Mouse (Mus musculus): Measurements from ENCODE around the gene Rbm20.
A peak's percentile ranks its signal among the peaks of the same experiment; 100 is the strongest.

Gene Rbm20

DNA sequence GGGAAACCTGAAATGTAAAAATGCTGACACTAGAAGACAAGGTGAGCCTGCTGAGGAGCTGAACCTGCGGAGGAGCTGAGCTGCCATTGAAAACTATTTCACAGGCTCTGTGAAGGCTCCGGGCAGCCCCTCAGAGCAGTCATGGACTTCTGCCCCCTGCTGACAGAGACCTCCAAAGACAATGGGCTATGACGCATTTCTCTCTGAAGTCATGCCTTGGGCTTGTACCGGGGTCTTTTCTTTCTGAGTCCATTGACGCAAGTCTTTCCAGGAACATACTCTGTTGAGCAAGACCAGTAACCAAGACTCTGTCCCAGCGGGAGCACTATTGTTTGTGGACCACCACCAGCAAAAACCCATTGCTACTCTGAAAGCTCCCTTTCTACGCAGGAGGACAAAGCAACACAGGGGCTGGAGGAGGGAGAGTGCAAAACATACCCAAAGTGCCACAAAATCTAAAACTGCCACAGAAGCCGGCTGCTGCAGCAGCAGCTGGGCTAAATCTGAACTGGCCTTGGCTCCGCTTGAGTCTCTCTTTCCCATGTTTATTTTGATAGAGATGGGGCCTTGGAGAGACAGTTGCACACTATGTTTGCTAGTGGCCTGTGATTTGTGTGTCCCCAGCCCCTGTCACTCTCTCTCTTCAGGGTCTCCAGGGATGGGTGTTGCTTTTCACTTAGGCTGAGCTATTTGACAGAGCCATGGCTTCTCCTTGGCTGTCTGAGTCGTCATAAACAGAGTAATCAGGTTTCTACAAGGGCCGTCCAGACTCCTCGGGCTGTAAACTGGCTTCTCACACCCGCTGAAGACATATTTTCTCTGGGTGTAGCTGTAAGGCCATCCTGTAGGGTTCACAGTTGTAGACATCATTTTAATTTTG, 144.4 kb downstream of the Rbm20 start:
- DNase-seq, result no peak

DNA sequence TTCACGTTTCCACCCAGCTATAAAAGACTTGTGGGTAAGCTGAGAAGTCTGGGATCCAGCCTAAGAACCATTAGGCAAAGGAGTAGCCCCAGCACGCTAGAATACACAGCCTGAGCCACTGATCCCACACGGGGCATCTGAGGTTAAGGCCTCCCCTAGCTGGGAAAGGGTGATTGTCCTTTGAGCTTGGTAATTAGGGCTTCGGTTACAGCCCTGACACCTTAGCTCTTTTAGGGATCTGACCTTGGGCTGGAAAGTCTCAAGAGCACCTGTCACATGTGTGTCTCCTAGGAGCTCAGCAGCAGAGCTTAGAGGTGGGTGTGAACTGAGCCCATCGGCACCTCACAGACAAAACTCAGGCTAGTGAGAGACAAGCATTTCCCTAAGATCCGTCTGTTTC, 146.7 kb downstream of the Rbm20 start:
- DNase-seq, result no peak

DNA sequence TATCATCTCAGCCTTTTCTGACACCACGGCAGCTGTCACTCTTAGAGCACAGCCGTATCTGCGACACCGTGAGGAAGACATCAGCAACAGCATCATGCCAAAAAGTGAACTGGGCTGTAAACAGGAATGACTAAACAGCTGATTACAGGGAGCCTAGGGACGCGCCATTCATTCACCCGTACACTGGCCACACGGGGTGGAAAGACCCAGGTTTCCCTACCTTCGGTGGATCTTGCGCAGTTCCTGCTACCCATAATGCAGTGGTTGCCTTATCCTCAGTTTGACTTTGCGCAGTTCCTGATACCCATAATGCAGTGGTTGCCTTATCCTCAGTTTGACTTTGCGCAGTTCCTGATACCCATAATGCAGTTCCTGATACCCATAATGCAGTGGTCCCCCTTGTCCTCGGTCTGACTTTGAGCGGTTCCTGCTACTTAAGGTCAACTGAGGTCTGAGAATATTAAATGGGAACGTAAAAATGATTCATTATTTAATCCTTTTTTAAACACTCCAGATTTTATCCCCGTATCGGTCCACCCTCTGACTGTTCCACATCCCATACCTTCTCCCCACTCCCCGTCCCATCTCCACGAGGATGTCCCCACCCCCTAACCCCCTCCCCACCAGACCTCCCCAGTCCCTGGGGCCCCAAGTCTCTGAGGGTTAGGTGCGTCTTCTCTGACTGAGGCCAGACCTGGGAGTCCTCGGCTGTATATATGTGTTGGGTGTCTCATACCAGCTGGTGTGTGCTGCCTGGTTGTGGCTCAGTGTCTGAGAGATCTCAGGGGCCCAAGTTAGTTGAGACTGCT, 148.0 kb downstream of the Rbm20 start:
- DNase-seq, result peak; percentile 43

DNA sequence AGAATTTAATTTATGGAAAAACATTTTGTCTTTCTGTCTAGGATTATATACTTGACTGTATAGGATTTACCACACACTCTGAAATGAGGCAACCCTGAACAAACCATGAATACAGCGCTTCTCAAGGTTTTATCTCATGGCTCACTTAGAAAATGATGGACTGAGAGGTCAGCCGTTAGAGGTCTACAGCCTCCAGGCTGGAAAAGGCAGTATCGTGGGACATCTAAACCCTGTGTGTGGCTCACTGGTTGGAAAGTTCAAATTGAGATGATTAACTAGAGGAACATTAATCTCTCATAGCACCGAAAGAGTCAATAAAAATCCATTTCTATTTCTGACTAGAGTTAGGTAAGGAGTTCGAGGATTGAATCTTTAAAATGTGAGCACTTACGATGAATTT, 152.9 kb downstream of the Rbm20 start:
- no peak for DNase-seq

GRCm38 (mm10) chr19:53830407-53831163, 153.5 kb downstream of the Rbm20 start:
- no peak for DNase-seq

- no peak for DNase-seq
Observed at GRCm38 (mm10) chr19:53831164-53831448, 154.0 kb downstream of the Rbm20 start.

DNA sequence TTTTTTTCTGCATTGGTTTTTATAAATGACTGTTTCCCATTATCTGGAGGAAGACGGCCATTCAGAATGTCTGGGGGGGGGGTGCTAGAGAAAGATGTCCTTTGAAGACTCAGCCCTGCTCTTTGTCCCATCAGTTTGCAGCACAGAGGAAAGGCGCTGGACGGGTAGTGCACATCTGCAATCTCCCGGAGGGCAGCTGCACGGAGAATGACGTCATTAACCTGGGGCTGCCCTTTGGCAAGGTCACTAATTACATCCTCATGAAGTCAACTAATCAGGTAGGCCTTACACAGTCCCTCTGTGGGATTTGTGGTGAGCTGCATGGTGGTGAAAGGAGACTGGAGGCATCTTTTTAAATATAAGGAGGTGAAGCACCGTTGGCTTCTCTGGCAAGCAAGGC, 155.4 kb downstream of the Rbm20 start:
- DNase-seq, result no peak

- no peak for DNase-seq
Observed at GRCm38 (mm10) chr19:53833745-53834369, 156.8 kb downstream of the Rbm20 start.

- no peak for DNase-seq
Observed at GRCm38 (mm10) chr19:53836569-53837454, 159.7 kb downstream of the Rbm20 start.

DNA sequence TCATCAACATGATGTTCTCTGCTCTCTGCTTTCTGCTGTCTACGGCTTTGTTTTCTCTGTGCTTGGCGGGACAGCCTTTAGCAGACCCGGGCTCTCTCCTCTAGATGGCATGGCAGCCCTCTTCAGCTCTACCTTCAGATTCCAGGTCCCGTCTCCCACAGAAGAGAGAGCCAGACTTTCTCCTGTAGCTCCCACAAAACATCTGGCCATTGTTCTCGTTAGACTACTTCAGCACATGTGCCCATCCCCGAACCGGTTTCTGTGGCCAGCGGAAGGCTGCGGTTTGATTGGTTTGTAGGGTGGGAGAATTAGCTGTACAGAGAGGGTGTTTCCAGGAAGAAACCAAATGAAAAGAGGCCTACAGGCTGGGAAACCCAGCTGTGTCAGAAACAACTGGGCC, 161.7 kb downstream of the Rbm20 start:
- no peak for DNase-seq

DNA sequence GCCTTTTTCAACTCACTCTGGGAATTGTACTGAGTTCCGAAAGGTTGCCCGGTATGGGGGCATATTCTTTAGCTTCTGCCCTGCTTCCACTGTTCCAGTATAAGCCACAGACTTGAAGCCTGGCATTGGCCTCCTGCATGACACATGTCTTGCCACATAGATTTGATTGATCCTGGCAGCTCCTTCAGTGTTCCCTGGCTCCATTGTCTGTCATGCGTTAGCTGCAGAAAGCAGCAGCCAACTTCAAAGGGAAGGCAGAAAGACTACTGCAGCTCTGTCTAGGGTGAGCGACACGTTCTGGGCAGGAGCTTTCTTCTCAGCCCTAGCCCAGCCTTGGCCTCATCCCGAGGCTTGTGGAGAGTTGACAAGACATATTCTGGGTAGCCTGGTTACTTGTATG, 162.7 kb downstream of the Rbm20 start:
- DNase-seq, result no peak

DNA sequence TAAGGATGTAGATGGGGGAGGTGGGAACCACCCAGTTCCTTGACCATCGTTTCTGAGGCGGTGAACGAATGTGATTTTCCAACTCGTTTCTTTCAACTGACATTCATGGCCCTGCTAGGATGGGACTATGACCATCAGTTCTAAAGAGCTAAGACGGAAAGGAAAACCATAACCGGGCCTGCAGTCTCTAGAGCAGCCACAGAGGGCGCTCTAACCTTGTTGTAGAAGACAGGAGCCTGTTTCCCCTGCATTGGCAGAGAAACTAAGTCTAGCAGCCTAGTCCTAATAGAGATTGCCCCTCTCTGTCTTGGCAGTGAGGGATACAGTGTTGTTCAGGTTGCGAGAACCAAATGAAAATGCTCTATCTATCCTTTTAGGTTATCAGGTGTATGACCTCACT, 164.8 kb downstream of the Rbm20 start:
- peak; percentile 23 for DNase-seq

GRCm38 (mm10) chr19:53843972-53844371, 166.9 kb downstream of the Rbm20 start:
- no peak for DNase-seq

DNA sequence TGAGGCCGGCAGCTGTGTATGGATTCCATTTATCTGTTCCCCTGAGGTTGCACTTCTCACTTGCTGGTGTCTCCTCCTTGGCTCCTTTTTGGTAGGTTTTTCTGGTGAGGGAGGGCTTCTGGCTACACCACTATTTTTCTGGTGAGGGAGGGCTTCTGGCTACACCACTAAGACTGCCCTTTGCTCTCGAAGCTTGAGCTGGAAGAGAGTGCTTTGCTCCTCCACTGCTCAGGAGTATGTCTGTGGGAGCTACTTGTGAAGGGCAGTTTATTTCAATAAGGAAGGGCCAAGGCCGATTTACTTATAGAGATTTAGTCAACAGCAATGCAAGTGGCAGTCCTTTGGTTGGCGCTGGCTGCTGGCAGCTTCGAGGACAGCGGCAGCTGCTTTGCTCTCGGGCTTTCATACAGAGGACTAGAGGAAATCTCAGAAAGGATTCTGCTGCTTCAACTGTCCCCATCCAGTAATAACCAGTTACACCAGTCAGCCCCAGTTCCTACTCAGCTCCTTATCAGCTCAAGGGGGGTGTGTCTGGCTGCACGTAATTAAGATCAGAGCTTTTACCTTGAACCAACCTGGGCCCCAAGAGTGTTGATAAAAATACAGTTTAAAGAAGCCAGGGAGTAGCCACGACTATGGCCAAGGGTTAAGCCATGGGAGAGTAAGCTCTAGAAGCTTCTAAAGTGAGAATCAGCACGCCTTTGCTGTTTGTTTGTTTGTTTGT, 171.3 kb downstream of the Rbm20 start:
- no peak for DNase-seq

GRCm38 (mm10) chr19:53850166-53850922, 173.2 kb downstream of the Rbm20 start:
- DNase-seq, result peak; percentile 48

- peak; percentile 25 for DNase-seq
Observed at GRCm38 (mm10) chr19:53851352-53851751, 174.2 kb downstream of the Rbm20 start.

DNA sequence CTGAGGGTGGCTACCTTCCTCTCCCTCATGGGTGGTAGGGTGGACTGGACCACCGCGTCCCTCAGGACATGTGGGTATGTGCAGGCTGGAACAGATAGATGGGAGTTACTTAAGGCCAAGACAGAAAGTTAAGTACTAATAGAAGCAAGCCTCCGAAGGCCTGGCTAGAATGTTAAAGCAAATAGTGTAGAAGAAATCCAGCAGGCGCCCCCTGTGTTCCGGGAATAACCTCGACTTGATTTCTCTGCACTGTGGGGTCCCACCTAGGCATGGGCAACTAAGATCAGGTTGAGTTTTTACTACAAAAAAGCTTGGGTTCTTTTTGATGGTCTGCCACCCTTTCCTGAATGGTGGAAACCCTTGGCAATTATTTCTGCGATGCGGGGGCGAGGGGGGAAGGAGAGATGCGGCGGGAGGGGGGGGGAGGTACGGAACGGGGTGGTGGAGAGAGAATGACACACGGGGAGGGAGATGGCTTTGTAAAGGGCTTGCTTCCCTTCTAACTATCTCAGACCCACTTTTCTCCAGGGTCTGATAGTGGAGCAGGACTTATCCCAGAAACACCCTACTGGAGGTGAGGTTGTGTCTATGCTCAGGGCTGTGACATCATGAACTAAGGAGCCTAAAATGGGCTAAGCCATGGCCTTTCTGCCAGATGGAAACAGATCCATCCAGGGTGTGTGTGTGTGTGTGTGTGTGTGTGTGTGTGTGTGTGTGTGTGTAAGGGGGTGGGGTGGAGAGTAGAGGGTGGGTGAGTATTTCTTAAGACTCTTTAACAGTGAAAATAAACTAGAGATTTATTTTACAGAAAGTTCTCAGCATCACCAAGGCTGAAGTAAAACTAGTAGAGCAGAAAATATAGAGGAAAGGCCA, 175.0 kb downstream of the Rbm20 start:
- DNase-seq, result peak; percentile 26

DNA sequence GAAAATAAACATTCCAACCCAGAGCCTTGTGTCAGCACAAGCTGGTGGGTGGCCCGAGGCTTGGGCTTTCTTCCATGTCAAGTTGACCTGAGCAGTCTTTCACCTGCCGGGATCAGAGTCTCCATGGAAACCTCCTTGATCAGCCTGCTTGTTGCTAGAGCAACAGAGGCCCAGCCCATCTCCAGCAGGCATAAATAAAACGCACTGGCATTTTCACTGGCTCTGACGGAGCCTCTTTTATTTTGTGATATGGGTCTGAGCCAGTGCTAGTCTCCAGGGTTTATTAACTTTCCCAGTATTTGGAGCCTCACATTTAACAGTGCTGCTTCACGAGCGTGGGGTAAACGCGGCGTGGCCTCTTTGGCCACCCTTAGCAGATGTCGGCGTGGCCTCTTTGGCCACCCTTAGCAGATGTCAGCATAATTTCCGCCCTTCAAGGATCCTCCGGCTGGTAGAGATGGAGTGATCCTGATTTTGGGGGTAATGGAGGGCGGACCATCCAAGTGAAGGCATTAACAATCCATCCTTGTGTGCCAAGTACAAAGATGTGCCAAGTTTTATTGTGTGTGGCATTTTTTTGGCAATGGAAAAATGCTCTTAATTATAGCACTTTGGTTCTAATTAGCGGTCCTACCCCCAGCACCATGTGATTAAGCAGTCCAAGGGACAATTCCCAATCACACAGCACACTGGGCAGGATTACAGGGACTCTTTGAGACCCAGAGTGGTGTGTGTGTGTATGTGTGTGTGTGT, 175.8 kb downstream of the Rbm20 start:
- DNase-seq, result peak; percentile 72

- DNase-seq, result no peak
Observed at GRCm38 (mm10) chr19:53854978-53855377, 177.9 kb downstream of the Rbm20 start.

All from cerebellum, adult 8-10 months (tissue).